Mouse (Mus musculus): Measurements from ENCODE around the gene Traf2.

The Traf2 gene

DNA sequence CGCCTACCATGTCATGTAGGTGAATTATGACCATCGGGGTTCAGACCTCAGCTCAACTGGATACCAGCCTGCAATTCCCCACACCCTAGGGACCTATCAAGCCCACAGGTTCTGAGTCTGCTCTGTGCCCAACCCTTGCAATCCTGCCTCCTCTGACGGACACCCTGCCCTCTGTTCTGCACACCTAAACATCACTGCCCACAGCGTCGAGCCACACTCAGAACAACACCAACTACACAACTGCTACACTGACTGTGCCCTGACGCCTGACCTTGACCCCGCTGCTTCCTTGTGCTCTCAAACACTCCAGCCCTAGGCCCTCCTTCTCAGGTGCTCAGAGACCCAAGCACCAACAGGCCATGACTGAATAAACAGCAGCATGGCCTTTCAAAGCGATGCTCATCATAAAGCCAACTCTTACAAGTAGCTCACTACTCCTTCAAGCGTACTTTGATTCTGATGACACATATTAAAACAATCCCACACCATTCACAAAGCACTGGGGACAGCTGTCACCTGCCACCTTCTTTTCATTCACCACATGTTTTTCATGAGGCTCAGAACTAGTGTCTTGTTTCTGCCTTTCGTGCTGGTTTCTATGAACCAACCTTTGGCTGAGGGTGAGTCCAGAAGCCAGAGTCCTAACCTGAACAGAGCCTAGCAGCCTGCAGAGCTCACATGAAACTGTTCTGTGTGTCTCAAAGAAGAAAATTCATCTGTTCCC is 4.9 kb downstream of the Traf2 start:
- DNase-seq (ENCODE audit: low spot score in 2 of 2): no peak

DNA sequence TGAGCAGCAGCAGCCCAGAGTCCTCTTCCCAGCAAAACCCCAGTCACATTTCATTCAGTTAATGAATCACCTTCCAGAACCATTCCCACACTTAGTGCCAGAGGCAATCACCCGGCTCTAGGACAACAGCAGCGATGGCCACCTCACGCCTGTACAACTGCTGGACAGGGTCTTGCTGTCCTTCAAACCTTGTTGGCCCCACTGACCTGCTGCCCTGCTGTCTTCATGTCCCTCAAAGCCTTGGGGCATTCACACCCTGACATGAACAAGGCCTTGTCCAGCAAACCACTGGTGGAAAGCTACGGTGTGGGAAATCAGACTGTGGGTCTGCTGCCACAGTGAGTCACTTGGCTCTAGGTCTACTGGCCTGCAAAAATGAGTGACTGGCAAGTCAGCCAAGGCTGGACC is 6.2 kb downstream of the Traf2 start:
- DNase-seq (ENCODE audit: low spot score in 2 of 2): no peak

DNA sequence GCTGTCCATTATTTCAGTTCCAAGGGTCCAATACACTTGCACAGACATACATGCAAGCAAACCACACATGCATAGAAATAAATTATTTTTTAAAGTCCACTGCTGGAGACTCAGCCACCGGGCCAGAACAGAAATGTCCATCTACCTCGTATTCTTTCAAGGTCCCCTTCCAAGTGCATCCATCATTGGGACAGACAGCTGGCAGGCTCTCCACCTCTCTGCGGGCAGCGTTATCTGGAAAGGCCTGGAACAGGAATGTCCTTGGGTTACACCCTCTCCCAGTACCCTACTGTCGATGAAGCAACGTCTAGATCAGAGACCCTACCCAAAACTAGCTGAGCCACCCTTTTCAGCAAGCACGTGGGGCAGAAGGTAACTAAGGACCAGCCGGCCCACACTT is 10.2 kb downstream of the Traf2 start:
- no peak for DNase-seq (ENCODE audit: low spot score in 2 of 2)

DNA sequence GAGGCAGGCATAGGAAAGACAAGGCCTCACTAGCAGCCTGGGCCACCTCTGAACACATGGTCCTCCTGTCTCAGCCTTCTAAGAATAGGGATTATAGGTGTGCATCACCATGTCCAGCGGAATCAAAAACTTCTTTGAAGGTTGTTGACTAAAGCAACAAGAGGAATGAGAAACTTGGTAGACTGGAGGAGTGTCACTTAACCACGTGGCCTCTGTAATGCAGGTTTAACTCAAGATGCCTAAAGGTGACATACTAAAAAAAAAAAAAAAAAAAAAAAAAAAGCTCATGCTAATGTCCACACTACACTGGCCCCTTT is 11.9 kb downstream of the Traf2 start:
- DNase-seq (ENCODE audit: low spot score in 2 of 2): no peak

DNA sequence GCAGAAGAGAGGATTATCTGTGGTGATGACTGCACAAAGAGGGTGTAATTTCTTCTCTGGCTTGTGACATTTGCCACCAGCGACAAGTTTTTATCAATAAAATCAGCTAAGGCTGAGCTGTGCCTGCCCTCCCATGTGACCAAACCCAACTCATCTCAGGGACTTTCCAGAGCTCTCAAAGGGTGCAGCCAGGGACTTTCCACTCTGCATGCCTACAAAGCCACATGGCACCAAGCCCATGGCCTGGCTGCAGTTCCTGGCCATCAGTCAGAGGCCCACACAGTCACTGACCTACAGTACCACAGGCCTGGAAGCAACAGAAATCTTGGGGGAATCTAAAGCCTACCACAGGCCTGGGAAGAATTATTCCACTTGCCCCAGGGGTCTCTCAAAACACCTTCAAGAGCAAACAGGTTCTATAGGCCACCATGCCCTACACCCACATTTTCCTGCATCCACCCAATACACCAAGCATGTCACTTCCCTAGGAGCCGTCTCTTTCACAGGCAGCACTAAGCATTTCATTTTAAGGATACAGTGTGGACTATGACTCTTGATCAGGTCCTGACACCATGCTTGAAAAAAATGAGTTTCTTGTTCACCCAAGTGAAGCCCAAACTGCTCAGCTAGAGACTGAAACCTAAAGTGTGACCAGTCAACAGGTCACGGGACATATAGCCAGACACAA is 12.4 kb downstream of the Traf2 start:
- DNase-seq (ENCODE audit: low spot score in 2 of 2): no peak

DNA sequence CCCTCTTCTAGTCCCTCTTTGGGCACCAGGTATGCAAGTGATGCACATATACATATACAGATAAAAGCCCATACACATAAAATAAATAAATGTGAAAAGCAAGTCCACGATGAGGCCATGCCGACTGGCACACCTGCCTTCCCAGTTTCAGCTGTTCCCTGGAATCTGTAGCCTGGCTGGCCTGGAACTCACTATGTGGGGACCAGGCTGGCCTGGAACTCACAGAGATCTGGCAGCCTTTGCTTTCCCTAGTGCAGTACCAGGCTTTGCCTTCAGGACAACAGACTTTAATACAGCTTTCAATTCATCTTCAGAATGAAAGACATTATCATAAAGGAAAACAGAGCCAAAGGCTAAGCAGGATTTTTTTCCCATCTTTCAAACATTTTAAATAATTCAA is 13.0 kb downstream of the Traf2 start:
- no peak for DNase-seq (ENCODE audit: low spot score in 2 of 2)

DNA sequence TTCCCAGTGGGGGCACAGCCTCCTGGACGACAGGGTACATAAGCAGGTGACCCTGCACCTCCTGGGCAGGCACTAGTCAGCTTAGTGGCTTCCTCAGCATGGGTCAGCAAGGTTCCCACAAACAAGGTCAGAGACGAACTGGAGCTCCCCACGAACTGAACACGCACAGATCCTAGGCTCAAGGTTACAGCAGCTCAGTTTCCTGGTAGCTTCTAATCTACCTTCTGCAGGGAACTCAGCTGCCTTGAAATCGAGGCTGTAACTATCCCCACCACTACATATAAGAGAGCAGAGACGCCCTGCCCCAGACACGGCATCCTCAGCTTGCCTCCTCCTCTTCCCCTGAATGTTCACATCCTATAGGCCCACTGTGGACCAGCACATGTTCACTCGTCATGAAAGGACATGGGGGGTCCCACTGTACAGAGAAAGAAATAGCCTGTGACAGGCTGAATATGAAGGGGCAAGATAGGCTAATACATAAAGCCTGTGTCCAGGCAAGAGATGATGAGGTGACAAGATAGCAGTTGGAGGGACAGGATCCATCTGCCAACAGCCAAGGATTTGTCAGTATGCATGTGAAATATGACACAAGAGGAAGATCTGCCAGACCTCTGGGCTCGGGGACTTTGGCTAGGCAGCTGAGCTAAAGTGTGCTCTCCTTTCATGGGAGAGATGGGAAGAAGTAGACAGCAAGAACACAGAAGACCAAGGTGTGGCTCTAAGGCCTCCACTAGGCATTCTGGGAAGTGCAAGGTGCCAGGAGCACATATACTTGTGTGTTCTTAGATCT is 20.0 kb downstream of the Traf2 start:
- DNase-seq (ENCODE audit: low spot score in 2 of 2): no peak

DNA sequence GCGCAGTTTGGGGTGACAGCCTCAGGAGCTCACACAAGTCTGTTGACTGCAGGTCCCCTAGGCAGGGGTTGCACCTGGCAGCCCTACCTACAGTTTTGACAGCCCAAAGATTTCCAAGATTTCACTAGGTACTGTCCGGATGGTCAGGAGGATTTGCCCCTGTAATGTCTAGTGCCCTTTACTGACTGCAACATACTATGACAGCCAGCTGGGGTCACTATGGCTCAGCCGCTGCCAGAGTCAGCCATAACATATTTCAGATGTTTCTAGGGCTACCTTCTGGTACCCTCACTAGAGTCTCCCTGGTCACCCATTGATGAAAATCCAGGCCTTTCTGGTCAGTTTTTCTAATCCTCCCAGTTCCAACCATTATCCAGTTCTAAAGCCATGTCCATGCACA is 36.8 kb downstream of the Traf2 start:
- DNase-seq (ENCODE audit: low spot score in 2 of 2): no peak

DNA sequence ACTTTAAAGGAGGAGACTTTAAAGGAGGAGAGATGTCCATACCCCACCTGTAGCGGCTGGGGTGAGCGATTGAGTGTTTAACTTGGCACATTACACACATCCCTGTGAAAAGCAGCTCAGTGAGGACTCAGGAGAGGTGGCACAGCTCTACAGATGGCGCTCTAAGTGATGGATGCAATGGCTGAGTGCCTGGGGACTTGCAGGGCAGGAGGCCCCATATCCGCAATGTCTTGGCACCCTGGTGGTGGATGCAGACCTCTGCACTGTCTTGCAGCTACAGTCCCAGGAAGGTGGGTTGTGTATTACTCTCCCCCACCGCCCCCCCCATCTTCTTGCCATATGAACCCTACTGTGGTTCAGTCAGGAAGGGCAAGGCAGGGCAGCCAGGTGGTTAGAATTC is 39.8 kb downstream of the Traf2 start:
- DNase-seq (ENCODE audit: low spot score in 2 of 2): no peak

DNA sequence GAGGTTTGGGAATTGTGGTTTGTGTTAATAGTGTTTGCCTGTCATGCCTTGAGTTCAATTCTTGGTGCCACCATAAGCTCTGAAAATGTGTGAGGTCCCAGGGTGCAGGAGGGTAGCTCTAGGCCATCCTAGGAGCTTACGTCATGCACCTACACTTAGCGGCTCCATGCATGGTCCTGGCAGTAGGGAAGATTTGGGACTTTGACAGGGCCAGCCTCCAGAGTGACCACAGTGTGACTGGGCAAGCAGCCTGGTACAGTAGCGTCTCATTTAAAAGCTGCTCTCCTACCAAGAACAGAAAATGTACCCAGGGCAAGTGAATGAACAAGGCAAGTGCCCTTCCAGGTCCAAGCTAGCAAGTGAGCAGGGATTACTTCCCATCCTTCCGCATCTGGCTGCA is 40.9 kb downstream of the Traf2 start:
- DNase-seq (ENCODE audit: low spot score in 2 of 2): no peak

DNA sequence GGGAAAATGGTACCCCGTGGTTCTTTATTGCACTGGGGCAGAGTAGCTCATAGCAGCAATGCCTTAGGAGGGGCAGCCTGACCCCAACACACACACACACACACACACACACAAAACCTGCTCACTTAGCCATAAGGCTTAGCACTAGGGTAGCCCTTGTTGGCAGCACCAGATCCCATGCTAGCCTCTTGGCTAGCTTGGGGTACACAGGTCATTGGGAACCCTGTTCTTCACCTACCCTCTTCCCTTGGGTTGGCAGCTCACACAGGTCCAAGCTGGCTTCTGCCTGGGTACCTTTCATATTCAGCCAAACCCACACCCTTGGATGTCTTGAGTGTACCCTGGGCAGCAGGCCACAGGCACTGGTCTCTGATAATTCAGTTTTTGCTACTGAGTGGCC is 41.7 kb downstream of the Traf2 start:
- DNase-seq (ENCODE audit: low spot score in 2 of 2): no peak

DNA sequence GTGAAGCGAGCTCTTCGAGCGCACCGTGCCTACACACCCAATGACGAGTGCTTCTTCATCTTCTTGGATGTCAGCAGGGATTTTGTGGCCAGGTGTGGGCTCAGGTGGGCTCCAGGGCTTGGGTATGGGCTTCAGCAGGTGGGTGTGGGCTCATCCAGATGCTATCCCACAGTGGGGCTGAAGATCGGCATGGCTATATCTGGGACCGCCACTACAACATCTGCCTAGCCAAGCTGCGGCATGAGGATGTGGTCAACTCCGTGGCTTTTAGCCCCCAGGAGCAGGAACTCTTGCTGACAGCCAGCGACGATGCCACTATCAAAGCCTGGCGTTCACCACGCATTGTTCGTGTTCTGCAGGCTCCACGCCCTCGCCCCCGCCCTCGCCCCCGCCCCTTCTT is 42.2 kb downstream of the Traf2 start:
- no peak for DNase-seq (ENCODE audit: low spot score in 2 of 2)

DNA sequence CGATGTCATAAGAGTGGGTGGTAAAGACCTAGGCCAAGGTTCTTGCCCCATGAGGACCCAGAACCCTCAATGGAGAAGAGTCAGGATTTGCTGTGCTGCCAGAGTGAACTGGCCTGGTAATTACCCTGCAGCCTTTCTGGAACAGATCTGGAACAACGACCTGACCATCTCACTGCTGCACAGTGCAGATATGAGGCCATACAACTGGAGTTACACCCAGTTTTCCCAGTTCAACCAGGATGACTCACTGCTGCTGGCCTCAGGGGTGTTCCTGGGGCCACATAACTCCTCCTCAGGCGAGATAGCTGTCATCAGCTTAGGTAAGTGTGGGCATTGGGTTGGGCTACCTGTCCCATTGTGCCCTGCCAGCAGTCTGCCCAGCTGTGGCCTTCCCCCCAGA is 44.0 kb downstream of the Traf2 start:
- no peak for DNase-seq (ENCODE audit: low spot score in 2 of 2)

DNA sequence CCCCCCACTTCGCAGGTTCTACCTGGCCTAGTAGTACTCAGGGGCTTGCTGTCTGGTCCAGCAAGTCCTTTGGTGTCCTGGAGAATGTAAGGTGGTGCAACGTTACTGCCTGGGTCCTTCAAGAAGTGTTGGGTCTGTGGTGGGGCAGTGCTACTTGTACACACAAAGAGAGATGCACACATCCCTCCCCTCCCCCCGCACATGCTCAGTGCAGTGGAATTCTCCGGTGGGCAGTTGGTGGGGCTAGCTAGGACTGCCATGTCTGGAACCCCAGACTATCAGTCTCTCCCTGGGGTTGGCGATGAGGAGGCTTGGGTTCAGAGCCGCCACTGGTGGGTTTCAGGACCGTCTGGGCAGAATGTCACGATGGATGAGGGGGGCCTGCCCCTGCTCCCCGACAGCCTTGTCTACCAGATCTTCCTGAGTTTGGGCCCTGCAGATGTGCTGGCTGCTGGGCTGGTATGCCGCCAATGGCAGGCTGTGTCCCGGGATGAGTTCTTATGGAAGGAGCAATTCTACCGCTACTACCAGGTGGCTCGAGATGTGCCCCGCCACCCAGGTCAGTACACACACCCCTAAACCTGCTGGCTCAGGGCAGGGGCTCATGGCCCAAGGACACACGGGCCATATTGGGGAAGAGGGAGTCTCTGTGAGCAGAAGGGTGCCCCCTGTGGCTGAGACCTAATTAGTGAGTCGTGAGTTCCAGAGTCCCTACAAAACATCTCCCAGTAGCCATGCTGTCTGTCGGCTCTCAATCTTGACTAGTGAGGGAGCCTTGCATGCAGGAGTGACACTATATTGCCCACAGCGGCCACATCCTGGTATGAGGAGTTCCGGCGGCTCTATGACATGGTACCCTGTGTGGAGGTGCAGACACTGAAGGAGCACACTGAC is 44.9 kb downstream of the Traf2 start, which contains the start of gene C8g:
Gene C8g, minus strand, starts transcription at position 127 of the 894 bp plus-strand sequence.
- DNase-seq (ENCODE audit: low spot score in 2 of 2): no peak

DNA sequence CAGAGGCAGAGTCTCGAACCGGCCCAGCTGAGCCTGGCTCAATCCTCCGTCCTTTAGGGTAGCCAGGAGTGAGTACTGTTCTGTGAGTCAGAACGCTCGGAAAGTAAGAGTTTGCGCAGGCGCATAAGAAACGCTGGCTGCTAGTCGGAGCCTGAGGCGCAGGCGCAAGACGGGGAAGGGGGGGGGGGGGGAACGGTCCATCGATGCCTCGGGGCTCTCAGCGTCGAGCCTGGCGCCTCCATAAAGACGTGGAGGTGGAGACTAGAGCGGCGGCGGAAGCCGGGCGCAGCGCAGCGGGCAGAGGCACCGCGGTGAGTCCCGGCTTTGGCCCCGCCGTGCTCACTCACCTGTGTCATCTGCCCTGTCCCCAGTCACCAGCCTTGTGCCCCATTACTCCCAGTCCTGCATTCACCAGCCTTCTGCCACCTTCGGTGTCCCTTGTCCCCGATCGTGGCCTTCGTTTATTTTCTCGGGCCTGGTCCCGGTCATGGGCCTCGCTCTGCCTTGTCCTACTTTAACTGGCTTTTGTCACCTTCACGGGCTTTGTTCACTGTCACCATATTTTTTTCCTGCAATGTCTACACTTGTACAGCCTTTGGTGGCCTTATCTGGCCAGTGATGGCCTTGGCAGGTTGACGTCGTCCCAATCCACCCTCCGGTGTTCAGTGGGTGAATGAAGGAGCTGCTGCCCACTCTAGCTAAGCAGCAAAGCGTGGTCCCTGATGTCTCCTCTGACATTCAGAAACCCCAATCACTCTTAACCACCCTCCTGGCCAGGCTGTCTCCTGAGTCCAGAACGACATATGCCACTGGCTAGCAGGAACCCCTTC is 45.9 kb downstream of the Traf2 start, which contains the start of gene Fbxw5:
Gene Fbxw5, plus strand, starts transcription at position 175 of the 830 bp plus-strand sequence.
- DNase-seq (ENCODE audit: low spot score in 2 of 2): peak; percentile 52 to 62

DNA sequence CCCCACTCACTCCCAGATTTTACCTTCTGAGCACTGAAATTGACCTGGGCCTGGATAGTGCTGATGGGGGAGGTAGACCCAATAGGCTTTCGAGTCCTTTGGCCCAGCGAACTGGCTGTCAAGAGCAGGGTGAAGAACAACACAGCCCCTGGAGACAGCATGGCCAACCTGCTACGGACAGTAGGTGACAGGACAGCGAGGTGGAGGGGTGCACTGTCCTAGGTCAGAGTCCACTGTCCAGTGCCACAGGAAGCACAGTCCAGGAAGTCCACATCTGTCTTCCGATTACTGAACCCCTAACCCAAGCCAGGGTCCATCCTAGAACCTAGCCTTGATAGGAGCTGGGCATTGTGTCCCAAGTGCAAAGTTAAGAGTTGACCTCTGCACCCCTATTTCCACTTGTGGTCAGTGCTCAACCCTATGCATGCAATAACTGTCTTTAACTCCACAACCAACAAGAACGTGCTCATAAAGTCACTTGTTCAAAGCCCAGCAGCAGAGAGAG is 46.6 kb downstream of the Traf2 start:
- no peak for DNase-seq (ENCODE audit: low spot score in 2 of 2)

DNA sequence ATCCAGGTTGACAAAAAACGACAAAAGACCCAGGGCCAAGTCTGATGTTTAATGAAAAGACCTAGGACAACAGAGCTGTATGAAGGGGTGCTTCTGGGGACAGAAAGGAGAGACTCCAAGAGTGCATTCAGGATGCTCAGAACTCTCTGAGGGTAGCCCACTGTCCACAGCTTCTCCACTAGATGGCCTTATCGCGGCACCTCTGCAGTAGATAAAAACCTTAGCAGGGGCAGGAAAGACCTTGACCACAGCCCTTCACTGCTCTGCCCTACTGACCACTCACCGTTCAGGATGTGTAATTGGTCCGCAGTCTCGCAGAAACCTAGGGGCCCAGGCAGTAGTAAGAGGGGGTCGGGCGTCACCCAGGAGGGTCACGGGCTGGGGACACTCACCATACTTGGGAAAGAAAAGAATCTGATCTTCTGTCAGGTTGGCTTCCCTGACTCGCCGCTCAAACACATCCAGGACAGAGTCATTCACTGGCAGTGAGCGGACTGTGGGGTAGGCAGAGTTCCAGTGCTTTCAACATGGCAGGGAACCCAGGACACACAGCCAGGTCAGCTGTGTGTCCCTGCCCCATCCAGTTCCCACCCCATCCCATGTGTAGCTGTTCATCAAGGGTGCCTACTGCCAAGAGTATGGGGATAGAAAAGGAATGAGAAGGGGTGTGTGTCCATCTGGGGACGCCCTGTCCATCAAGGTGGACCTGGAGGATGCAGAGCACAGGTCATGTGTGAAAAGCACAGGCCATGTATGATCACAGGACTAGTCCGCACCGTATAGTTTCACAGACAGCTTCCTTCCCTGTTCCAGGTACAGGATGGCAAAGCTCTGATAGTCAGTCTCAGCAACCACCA is 47.9 kb downstream of the Traf2 start:
- no peak for DNase-seq (ENCODE audit: low spot score in 2 of 2)

DNA sequence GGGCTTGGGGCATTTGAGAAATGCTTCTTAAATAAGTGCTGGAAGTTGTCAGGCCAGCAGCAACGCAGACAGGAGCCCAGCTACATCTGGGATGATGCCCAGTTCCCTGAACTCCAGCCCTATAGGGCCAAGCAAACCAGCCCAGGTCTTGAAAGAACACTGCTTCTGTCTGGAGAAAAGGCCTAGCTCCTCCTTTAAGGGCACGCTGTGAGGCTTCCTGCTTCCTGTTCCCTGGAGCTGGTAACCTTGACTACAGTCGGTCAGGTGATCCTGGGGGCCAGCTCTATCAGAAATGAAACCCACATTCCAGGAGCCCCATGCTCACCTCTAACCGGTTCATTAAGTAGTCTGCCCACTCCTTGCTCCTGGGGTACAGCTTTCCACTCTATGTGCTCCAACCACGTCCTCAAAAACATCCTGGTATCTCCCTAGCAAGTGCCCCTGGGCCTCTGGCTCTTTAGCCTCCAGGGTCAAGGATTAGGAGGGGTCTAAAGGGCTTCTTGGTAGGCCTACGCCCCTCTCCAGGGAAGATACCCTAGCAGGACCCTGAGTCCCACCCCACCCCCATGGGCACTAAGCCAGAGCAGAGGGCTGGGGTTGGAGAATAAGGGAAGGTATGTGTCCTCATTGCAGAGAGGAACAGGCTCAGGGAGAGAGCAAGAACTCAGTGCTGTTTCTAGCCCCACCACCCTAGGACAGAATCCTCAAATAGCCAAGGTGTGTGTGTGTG is 48.7 kb downstream of the Traf2 start:
- DNase-seq (ENCODE audit: low spot score in 2 of 2): no peak

DNA sequence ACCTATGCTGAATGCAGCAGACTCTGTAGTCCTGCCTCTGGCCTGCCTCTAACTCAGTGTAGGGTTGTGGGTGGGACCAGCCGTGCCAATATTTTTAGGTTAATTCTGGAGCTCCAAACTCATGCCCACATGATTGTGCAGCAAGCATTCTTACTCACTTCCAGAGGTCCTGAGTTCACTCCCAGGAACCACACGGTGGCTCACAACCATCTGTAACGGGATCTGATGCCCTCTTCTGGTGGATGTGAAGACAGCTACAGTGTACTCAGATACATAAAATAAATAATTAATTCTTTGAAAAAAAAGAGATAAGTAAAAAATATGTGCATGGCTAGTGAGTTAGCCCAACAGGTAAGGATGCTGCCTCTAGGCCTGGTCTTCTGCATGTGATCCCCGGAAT is 50.3 kb downstream of the Traf2 start:
- no peak for DNase-seq (ENCODE audit: low spot score in 2 of 2)
